Mouse (Mus musculus) E14TG2a.4 (cell line): ENCODE data around the gene Gm47189.
"Not testable (repeated sequence)": the region's sequence is repeated elsewhere in the genome, so short reads cannot be mapped to it uniquely, and the experiment has no call there.

ENCODE experiments used
- CTCF ChIP-seq: conservative IDR thresholded peaks from 2 replicates; pipeline ENCODE4 v1.5.1; 2014; ENCODE audit warnings: low read length
- NANOG ChIP-seq: IDR thresholded peaks from 2 replicates; pipeline ENCODE4 v1.6.1; 2014; ENCODE audit warnings: borderline replicate concordance, low read length, mixed read lengths
- POU5F1 ChIP-seq: IDR thresholded peaks from 2 replicates; pipeline ENCODE4 v1.6.1; 2014; ENCODE audit warnings: low read length, borderline replicate concordance

- TF ChIP-seq CTCF, NANOG, POU5F1: not testable (repeated sequence)
Measured at GRCm38 (mm10) chr14:41750514-41750913, 21.7 kb downstream of the Gm47189 start, which contains the start of gene Gm7929.
